Mouse (Mus musculus): Measurements from ENCODE around the gene Stoml2.

The Stoml2 gene

GRCm38 (mm10) chr4:43031237-43031995 is at the start of gene Stoml2:
Gene Stoml2, minus strand, starts transcription at chr4:43031710.
- DNase-seq (ENCODE audit: low spot score), result peak; percentile 95

GRCm38 (mm10) chr4:43078071-43078718 is 46.7 kb upstream of the Stoml2 start:
- DNase-seq (ENCODE audit: low spot score), result no peak

GRCm38 (mm10) chr4:43074923-43075322 is 43.4 kb upstream of the Stoml2 start:
- DNase-seq (ENCODE audit: low spot score), result no peak

GRCm38 (mm10) chr4:43065471-43065870 is 34.0 kb upstream of the Stoml2 start:
- no peak for DNase-seq (ENCODE audit: low spot score)

- no peak for DNase-seq (ENCODE audit: low spot score)
Observed at GRCm38 (mm10) chr4:43060286-43060685, 28.8 kb upstream of the Stoml2 start.

- no peak for DNase-seq (ENCODE audit: low spot score)
Observed at GRCm38 (mm10) chr4:43059697-43060096, 28.2 kb upstream of the Stoml2 start.

GRCm38 (mm10) chr4:43058753-43059654 is 27.5 kb upstream of the Stoml2 start, which contains the start of gene Unc13b:
Gene Unc13b, plus strand, starts transcription at chr4:43058953.
- DNase-seq (ENCODE audit: low spot score), result peak; percentile 98

- no peak for DNase-seq (ENCODE audit: low spot score)
Observed at GRCm38 (mm10) chr4:43058392-43058752, 26.9 kb upstream of the Stoml2 start.

- DNase-seq (ENCODE audit: low spot score), result no peak
Observed at GRCm38 (mm10) chr4:43057654-43058053, 26.1 kb upstream of the Stoml2 start.

GRCm38 (mm10) chr4:43052627-43053026 is 21.1 kb upstream of the Stoml2 start:
- no peak for DNase-seq (ENCODE audit: low spot score)

GRCm38 (mm10) chr4:43047231-43047630 is 15.7 kb upstream of the Stoml2 start:
- DNase-seq (ENCODE audit: low spot score), result peak; percentile 79

- DNase-seq (ENCODE audit: low spot score), result no peak
Observed at GRCm38 (mm10) chr4:43046607-43047006, 15.1 kb upstream of the Stoml2 start.

- peak; percentile 95 for DNase-seq (ENCODE audit: low spot score)
Observed at GRCm38 (mm10) chr4:43045659-43046302, 14.3 kb upstream of the Stoml2 start, which contains the start of gene Fam214b. Gene Fam214b, minus strand, starts transcription at chr4:43046220.

- no peak for DNase-seq (ENCODE audit: low spot score)
Observed at GRCm38 (mm10) chr4:43045285-43045658, 13.8 kb upstream of the Stoml2 start.

- DNase-seq (ENCODE audit: low spot score), result no peak
Observed at GRCm38 (mm10) chr4:43044673-43045072, 13.2 kb upstream of the Stoml2 start.

- peak; percentile 53 for DNase-seq (ENCODE audit: low spot score)
Observed at GRCm38 (mm10) chr4:43043644-43044357, 12.3 kb upstream of the Stoml2 start.

- DNase-seq (ENCODE audit: low spot score), result no peak
Observed at GRCm38 (mm10) chr4:43040881-43041547, 9.5 kb upstream of the Stoml2 start.

GRCm38 (mm10) chr4:43040114-43040572 is 8.6 kb upstream of the Stoml2 start:
- DNase-seq (ENCODE audit: low spot score), result peak; percentile 96

- no peak for DNase-seq (ENCODE audit: low spot score)
Observed at GRCm38 (mm10) chr4:43039609-43040008, 8.1 kb upstream of the Stoml2 start.
